Mouse (Mus musculus): ENCODE data around the gene Camkmt. TPM values are rescaled to one million over a fixed set of nuclear protein-coding genes. Genes with fewer than 3 reads are reported as not detected.

Gene Camkmt
- under 1 TPM; 0.84 TPM for total RNA-seq (2021)
- long read RNA-seq, experiment 1, partial matches to known transcripts, result 0 of 2 reads
- long read RNA-seq, experiment 1, other reads (novel, unspliced or antisense), result 2 of 2 reads
- long read RNA-seq, experiment 2, partial matches to known transcripts, result 0 of 1 reads
- long read RNA-seq, experiment 2, other reads (novel, unspliced or antisense), result 1 of 1 reads

DNA sequence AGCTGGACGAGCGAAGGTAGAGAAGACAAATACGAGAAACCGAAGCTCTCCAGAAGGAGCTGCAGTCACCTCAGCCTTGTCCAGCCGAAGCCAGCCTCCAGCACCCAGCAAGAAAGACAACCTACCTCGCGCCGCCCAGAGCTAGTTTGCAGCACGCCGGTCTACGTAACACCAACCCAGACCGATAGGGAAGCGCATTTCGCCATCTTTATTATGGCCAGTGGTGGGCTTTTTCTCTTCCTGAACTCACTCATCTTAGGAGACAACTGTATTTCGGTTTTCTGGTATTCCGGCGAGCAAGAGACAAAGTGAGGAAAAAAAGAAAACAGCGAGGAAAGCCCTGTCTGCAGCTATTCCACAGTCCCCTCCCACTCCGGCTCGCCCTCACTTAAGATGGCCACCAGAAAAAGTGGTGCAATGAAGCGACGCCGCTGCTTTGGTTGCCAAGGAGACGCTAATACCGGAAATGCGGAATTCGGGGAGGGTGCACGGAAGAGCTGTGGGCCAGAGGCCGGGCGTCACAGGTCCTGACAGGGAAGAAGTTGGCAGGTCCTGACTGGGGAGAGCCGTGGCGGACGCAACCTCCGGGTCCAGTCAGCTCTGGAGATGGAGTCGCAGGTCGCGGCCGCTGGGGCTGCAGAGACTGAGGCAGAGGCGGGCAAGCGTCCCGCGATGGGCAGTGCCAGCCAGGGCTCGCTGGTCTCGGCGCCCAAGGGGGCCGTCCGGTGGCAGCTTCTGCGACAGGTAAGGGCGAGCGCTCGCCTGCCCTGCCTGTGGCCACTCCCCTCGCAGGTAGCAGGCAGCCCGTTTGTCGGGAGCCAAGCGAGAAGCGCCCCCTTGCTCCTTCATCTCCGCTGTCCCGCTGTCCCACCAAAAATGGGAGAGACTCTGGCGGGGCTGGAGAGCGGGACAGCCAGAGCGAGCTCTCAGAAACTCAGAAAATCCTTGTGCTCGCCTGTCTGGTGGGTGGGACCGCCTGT, at the start of gene Camkmt, which contains the start of gene Prepl:
TSS of gene Camkmt (plus strand) at position 433 of the 980 bp plus-strand sequence.
TSS of gene Prepl (minus strand) at position 122 of the 980 bp plus-strand sequence.
- H3K4me3 ChIP-seq, result peak within 1 kb of the TSS; percentile 84
- intact Hi-C loops (cut with DNase I), result loop anchor here (5.0 kb wide), 1 partner anchor 298 kb away; the partner anchor contains the start of gene Lrpprc
- peak; percentile 97 for DNase-seq
- H3K27ac ChIP-seq, result peak within 1 kb of the TSS; percentile 95
- peak; percentile 9; the same call in 1 of the 2 replicates for TF ChIP-seq CTCF (IDR thresholded peaks at IDR 0.05)

DNA sequence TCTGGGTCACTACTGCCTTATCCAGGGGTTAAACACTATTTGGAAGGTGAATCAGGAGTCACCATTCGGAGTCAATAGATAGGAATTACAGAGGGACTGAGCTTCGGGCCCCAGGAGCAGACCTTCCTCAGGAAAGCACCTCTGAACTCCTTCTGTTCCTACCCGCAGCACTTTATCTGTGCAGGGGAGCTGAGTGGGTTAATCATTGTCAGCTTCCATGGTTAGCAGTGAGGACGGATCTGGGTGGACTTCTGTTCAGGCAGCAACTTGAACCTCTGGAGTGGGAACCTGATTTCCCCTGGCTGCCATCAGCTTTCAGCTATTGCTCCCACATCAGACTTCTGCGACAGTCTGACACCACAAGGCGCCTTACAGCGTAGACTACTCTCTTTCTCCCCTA, 49.4 kb upstream of the Camkmt start:
- no peak for DNase-seq
- TF ChIP-seq CTCF (IDR thresholded peaks at IDR 0.05), result no peak
- intact Hi-C loops (cut with DNase I), result no loop called here
- Histone ChIP-seq H3K4me3 (no peak overlapping the region), H3K27ac (no peak overlapping the region)

DNA sequence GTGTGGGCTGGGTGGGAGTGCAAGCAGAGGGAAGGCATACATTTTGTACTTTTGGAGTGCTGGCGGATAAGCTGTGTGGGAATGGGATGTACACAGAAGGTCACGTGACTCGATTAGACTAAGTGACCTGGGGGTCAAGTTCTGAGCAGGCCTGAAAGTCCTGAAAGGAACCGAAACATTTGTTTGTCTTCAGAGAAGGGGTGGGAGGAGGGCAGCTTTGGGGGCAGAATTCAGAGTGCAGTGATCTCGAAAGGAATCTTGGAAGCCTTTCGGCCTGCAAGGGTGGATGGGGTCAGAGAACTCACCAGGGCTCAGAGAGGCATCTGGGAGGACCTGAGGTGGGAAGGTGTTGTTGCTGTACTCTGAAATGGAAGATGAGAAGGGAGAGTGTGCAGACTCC, 47.9 kb upstream of the Camkmt start:
- intact Hi-C loops (cut with DNase I), result no loop called here
- TF ChIP-seq CTCF (IDR thresholded peaks at IDR 0.05), result no peak
- Histone ChIP-seq H3K27ac (no peak overlapping the region), H3K4me3 (no peak overlapping the region)
- DNase-seq, result no peak

DNA sequence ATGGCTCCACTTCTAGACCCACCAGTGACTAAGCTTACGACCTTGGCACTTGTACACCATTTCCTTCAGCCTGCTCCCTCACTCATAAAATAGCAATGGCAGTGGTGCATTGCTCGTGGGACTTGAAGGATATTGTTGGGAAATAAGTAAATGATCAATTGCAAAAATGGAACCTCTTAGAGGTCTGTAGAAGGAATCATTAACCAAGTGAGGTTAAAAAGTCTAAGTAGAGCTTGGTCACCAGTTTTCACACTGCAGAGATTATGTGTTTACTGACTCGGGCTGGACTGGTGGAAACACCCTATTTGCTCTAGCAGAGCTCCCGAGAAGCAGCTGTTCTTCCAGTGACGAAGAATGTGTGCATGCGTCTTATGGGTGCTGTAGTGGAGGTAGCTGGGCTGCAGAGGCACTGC, 46.9 kb upstream of the Camkmt start:
- intact Hi-C loops (cut with DNase I), result no loop called here
- TF ChIP-seq CTCF (IDR thresholded peaks at IDR 0.05), result no peak
- DNase-seq, result no peak
- no peak overlapping the region for H3K27ac ChIP-seq
- H3K4me3 ChIP-seq, result no peak overlapping the region

DNA sequence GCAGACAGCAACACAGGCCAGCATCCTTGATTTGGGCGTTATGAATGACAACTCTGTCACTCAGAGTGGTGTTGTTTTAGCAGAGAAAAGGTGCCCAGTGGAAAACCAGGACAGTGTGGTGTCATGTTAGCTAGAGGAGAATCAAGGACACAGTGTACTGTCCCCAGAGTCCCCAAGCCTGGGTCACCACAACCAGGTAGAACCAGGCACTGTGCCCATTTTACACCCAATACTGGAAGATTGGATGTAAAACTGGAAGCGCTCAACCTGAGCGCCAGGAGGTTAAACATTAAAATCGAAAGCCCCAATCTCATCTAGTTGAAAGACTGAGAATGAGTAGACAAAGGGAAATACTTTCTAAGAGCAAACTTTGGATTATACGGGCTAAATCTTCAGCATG, 45.9 kb upstream of the Camkmt start:
- no peak overlapping the region for H3K27ac ChIP-seq
- H3K4me3 ChIP-seq, result no peak overlapping the region
- no peak for TF ChIP-seq CTCF (IDR thresholded peaks at IDR 0.05)
- intact Hi-C loops (cut with DNase I), result no loop called here
- DNase-seq, result no peak

DNA sequence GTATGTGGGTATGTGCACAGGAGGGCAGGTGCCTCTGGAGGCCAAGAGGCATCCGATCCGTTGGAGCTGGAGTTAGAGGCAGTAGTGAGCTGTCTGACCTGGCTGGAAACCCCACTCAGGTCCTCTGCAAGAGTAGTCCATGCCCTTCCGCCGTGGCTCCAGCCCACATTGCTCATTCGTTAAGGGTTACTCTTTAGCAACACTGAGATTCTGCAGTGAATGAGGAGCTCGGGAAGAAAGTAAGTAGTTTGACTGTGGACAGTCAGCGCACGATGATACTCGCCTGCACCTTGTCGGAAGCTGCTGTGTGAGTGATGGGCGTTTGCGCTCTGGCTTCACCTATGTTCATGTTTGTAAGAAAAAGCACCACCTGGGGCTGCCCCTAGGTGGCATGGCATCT, 45.2 kb upstream of the Camkmt start:
- no peak for DNase-seq
- intact Hi-C loops (cut with DNase I), result no loop called here
- no peak overlapping the region for H3K27ac ChIP-seq
- TF ChIP-seq CTCF (IDR thresholded peaks at IDR 0.05), result peak; percentile 1; the same call in 1 of the 2 replicates
- H3K4me3 ChIP-seq, result no peak overlapping the region

DNA sequence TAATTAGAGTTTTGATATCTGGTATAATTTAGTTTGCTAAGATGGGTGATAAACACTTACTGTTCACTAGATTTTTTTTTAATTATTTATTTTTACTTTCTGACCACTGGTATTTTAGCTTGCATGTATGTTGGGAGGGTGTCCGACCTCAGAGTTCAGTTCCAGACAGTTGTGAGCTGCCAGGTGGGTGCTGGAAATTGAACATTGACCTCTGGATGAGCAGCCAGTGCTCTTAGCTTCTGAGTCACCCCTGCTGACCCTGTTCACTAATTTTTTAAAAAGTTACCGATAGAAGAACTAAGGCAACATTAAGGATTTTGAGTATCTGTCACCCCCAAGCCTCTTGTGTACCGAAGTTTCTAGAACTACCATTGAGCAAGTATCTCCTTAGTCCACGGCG, 42.0 kb upstream of the Camkmt start:
- intact Hi-C loops (cut with DNase I), result no loop called here
- Histone ChIP-seq H3K27ac (no peak overlapping the region), H3K4me3 (no peak overlapping the region)
- no peak for DNase-seq
- TF ChIP-seq CTCF (IDR thresholded peaks at IDR 0.05), result no peak

DNA sequence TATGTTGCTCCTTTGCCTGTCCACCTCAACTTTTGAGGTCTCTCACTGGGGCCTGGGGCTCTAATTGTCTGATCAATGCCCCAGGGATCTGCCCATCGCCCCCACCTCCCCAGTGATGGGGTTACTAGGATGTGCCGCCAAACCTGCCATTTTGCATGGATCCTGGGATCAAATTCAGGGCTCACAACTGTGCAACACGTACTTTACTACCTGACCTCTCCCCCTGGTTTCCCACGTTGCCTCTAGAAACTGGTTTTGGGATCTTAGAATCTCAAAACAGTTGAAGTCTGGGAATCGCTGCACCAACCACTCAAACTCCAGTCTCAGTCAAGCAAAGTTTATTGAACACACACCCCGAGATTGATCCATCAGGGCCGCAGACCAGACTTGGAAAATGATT, 32.1 kb upstream of the Camkmt start:
- intact Hi-C loops (cut with DNase I), result no loop called here
- no peak for DNase-seq
- Histone ChIP-seq H3K27ac (no peak overlapping the region), H3K4me3 (no peak overlapping the region)
- TF ChIP-seq CTCF (IDR thresholded peaks at IDR 0.05), result no peak

DNA sequence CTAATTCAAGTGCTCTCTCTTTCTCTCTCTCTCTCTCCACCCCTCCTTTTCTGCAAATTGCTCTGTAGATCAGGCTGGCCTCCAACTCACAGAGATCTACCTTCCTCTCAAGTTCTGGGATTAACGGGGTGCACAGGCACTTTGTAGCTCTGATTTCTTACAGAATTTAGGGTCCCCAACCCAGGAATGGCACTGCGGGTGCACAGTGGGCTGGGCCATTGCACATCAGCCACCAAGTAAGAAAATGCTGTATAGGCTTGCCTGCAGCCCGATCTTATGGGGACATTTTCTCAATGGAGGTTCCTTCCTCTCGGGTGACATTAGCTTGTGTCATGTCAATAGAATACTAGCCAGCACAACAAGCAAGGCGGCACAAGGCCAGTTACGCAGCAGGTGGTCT, 31.2 kb upstream of the Camkmt start:
- Histone ChIP-seq H3K4me3 (no peak overlapping the region), H3K27ac (no peak overlapping the region)
- no peak for DNase-seq
- TF ChIP-seq CTCF (IDR thresholded peaks at IDR 0.05), result no peak
- intact Hi-C loops (cut with DNase I), result no loop called here

DNA sequence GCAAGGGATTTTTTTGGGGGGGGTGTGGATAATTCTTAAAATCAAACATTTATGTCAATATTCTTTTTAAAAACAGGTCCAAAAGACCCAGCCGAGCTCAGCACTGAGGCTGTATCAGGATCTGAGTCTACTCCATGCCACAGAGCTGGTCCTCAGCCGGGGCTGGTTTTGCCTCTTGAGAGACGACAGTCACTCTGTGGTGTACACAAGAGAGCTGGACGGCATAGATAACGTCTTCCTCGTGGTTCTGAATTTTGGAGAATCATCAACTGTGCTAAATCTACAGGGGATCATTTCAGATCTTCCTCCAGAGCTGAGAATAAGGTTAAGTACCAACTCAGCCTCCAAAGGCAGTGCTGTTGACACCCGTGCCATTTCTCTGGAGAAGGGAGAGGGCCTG, 26.8 kb upstream of the Camkmt start:
- TF ChIP-seq CTCF (IDR thresholded peaks at IDR 0.05), result no peak
- no peak overlapping the region for H3K4me3 ChIP-seq
- H3K27ac ChIP-seq, result no peak overlapping the region
- no peak for DNase-seq
- intact Hi-C loops (cut with DNase I), result no loop called here

DNA sequence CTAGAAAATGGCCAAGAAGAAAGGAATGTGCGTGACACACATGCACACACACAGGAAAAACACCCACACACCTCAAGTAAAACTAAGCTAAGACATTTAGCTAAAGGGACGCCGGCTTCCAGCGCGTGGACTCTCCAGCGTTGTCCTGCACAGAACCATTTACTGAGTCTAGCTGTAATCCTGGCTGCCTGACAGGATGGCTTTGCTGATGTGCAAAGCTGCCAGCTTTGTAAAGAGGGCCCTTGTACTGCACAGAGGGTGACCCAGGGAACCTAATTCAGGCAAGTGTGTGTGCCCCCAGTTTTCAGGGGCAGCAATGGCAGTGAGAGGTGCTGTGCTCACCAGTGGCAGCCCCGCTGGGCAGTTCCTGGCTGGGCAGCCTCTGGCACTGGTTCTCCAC, 23.0 kb upstream of the Camkmt start:
- no peak for DNase-seq
- intact Hi-C loops (cut with DNase I), result no loop called here
- no peak for TF ChIP-seq CTCF (IDR thresholded peaks at IDR 0.05)
- H3K27ac ChIP-seq, result no peak overlapping the region
- H3K4me3 ChIP-seq, result no peak overlapping the region

DNA sequence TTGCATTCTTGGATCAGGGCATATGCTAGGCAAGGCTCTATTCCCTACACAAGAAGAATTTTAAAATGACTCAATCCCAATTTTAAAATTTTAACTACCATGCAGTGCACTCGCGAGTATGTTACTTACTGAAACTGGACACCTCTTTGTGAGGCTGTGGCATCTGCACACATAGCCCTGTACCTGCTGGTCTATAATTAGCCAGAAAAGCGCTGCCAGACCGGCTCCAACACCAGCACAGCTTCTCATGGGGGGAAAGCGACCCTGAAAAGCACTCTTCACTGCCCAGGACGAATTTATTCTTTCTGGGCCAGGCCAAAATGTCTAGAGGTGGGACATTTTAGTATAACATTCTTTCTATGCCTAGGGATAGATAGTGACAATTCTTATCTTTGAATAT, 19.7 kb upstream of the Camkmt start:
- Histone ChIP-seq H3K27ac (peak overlapping the region; percentile 38; the same call in 1 of the 2 replicates), H3K4me3 (no peak overlapping the region)
- intact Hi-C loops (cut with DNase I), result no loop called here
- TF ChIP-seq CTCF (IDR thresholded peaks at IDR 0.05), result no peak
- no peak for DNase-seq

DNA sequence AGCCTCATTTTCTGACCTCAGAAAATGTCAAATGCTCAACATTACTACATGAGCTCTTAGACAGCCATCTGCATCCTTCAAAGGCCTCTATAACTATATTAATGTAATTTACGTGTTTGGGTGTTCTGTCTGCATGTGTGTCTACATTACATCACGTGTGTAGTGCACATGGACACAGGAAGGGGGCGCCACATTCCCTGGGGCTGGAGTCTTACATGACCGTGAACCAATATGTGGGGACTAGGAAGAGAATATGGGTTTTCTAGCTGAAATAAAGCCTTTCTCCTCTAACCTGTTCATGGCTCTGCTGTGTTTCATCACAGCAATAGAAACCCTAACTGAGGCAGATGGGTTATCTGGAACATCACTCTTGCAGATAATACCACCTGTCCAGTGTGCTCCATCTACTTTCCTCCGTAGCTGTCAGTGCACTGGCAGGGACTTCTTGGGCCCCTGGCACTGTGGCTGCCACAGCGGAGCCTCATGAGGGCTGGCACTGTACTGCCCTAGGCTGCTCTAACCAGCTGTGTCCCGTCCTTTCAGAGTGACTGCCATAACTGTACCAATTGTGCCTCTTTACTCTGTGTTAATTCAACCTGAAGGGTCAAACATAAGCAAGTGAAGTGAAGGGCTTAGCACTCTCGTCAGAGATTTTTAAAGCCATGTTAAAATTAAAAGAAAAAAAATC, 19.1 kb upstream of the Camkmt start:
- TF ChIP-seq CTCF (IDR thresholded peaks at IDR 0.05), result peak; percentile 39; the same call in 1 of the 2 replicates
- H3K27ac ChIP-seq, result no peak overlapping the region
- intact Hi-C loops (cut with DNase I), result no loop called here
- H3K4me3 ChIP-seq, result no peak overlapping the region
- no peak for DNase-seq

Data from gastrocnemius, adult 2 months (tissue).